Mouse (Mus musculus): Measurements from ENCODE around the gene Spry2. TPM values are rescaled to one million over a fixed set of nuclear protein-coding genes. Genes with fewer than 3 reads are reported as not detected.

Spry2 gene
- polyA plus RNA-seq (2016; fragmentation: Nextera tagmentation; extraction: Ambion mirVana): 61.0 and 80.3 TPM in 2 replicates

- peak within 1 kb of the TSS; percentile 86 for H3K4me3 ChIP-seq (replicated peaks)
These were observed at the start of gene Spry2 for GRCm38 (mm10) chr14:105896791-105897568. TSS of gene Spry2 (minus strand) at chr14:105896819.

GRCm38 (mm10) chr14:105941353-105941752 is 44.7 kb upstream of the Spry2 start:
- Histone ChIP-seq H3K4me2 (no peak overlapping the region), H3K9me3 (no peaks in the 10 kb centered on the region), H3K9ac (replicated peaks) (no peak overlapping the region), H3K27me3 (no peaks in the 10 kb centered on the region), H3K4me3 (replicated peaks) (no peak overlapping the region), H3K4me1 (replicated peaks) (no peaks in the 10 kb centered on the region), H3K36me3 (no peaks in the 10 kb centered on the region), H3K27ac (no peak overlapping the region)
- no peak for ATAC-seq (ENCODE audit: insufficient number of reproducible peaks, insufficient read depth, low FRiP score, low TSS enrichment, low read depth)
- WGBS: 85% methylated on average over 9 of the region's 9 CpGs

More at GRCm38 (mm10) chr14:105896791-105897568, at the start of gene Spry2:
- Histone ChIP-seq H3K9me3 (no peaks in the 10 kb centered on the region), H3K36me3 (peaks cover 12% of the 10 kb centered on the region), H3K27me3 (no peaks in the 10 kb centered on the region), H3K4me2 (peak within 1 kb of the TSS; percentile 89), H3K27ac (peak within 1 kb of the TSS; percentile 99), H3K4me1 (replicated peaks) (peaks cover 21% of the 10 kb centered on the region), H3K9ac (replicated peaks) (peak within 1 kb of the TSS; percentile 99)
- WGBS: under 1% methylated on average over 61 of the region's 89 CpGs
- ATAC-seq (ENCODE audit: insufficient number of reproducible peaks, insufficient read depth, low FRiP score, low TSS enrichment, low read depth): peak; percentile 95

DNA sequence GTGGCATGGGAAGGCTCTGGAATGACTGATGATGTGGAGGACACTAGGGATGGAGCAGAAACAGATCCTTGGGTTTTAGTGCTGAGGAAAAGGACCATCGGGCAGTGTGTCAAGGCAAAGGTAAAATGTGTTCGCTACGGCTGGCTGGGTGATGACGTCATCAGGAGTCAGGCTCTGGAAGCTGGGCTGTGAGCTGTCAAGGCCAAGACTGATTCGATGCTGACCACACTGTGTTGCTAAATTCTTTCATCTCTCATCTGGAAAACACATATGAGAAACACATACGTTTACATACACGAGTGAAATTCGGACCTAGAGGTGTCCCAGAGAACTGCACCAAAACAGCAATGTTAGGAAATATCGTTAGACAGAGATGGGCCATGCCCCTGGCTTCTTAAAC is 30.1 kb upstream of the Spry2 start:
- Histone ChIP-seq H3K36me3 (no peaks in the 10 kb centered on the region), H3K9me3 (no peaks in the 10 kb centered on the region), H3K9ac (replicated peaks) (no peak overlapping the region), H3K4me3 (replicated peaks) (no peak overlapping the region), H3K27me3 (no peaks in the 10 kb centered on the region), H3K4me1 (replicated peaks) (no peaks in the 10 kb centered on the region; the same call in none of the 2 replicates), H3K4me2 (no peak overlapping the region), H3K27ac (no peak overlapping the region)
- ATAC-seq (ENCODE audit: insufficient number of reproducible peaks, insufficient read depth, low FRiP score, low TSS enrichment, low read depth): no peak
- WGBS: 80% methylated on average over 9 of the region's 9 CpGs

- H3K27ac ChIP-seq: no peak overlapping the region
- ATAC-seq (ENCODE audit: insufficient number of reproducible peaks, insufficient read depth, low FRiP score, low TSS enrichment, low read depth): peak; percentile 21; the same call in 1 of the 2 replicates
- no peak overlapping the region for H3K4me2 ChIP-seq
- WGBS: 70% methylated on average over 2 of the region's 2 CpGs
- no peaks in the 10 kb centered on the region for H3K36me3 ChIP-seq
- no peak overlapping the region for H3K9ac ChIP-seq (replicated peaks)
- no peaks in the 10 kb centered on the region for H3K27me3 ChIP-seq
- no peak overlapping the region for H3K4me3 ChIP-seq (replicated peaks)
- peaks cover 10% of the 10 kb centered on the region for H3K4me1 ChIP-seq (replicated peaks)
- no peaks in the 10 kb centered on the region for H3K9me3 ChIP-seq
These were observed 28.7 kb upstream of the Spry2 start for GRCm38 (mm10) chr14:105925305-105925704.

- H3K27ac ChIP-seq: no peak overlapping the region
- no peaks in the 10 kb centered on the region for H3K9me3 ChIP-seq
- ATAC-seq (ENCODE audit: insufficient number of reproducible peaks, insufficient read depth, low FRiP score, low TSS enrichment, low read depth): no peak
- H3K4me1 ChIP-seq (replicated peaks): peaks cover 12% of the 10 kb centered on the region
- WGBS: 57% methylated on average over 1 of the region's 1 CpGs
- H3K9ac ChIP-seq (replicated peaks): no peak overlapping the region
- no peaks in the 10 kb centered on the region for H3K36me3 ChIP-seq
- H3K27me3 ChIP-seq: no peaks in the 10 kb centered on the region
- H3K4me3 ChIP-seq (replicated peaks): no peak overlapping the region
- H3K4me2 ChIP-seq: no peak overlapping the region
These were observed 28.1 kb upstream of the Spry2 start for GRCm38 (mm10) chr14:105924712-105925111.

DNA sequence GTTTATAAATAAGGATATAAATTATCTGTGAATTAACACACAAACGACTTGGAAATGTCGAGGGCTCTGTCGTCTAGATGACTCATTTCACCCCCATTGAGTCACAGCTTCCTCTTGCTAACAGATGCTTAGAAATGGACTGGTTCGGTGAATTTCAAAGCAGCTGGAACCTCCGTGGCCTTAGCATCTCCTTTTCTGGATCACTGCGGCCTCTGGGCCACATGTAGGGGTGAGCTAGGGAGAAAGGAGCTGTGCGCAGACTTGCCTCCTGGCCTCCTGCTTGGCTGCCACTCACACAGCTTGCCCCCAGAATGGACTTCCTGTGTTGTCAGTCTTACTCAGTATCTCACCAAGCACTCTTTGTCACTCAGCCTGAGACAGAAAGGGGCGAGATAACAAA is 26.3 kb upstream of the Spry2 start:
- Histone ChIP-seq H3K9me3 (no peaks in the 10 kb centered on the region), H3K27ac (no peak overlapping the region)
- ATAC-seq (ENCODE audit: insufficient number of reproducible peaks, insufficient read depth, low FRiP score, low TSS enrichment, low read depth): no peak

DNA sequence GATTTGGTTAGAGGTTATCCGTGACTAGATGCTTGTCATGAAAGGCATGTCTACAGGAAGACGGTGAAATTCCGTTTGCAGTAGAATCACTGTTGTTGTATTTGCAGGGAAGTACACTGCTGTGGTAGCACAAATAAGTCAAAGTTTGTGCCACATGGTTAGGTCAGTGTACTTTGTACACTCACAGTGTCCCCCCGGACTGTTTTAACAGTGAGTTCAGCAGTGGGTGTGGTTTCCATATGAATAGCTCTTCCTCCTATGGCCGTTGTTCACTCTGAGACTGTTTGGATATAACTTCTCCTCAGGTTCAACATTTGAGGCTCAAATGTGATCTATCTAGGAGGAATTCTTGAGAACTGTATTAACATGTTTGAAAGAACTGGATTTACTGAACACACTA is 25.8 kb upstream of the Spry2 start:
- Histone ChIP-seq H3K36me3 (no peaks in the 10 kb centered on the region), H3K27me3 (no peaks in the 10 kb centered on the region), H3K9me3 (no peaks in the 10 kb centered on the region), H3K9ac (replicated peaks) (no peak overlapping the region), H3K27ac (no peak overlapping the region), H3K4me2 (no peak overlapping the region), H3K4me1 (replicated peaks) (peaks cover 12% of the 10 kb centered on the region), H3K4me3 (replicated peaks) (no peak overlapping the region)
- 46% methylated on average over 5 of the region's 5 CpGs for WGBS
- peak; percentile 29; the same call in 1 of the 2 replicates for ATAC-seq (ENCODE audit: insufficient number of reproducible peaks, insufficient read depth, low FRiP score, low TSS enrichment, low read depth)

More for the DNA sequence above, 26.3 kb upstream of the Spry2 start:
- Histone ChIP-seq H3K4me2 (no peak overlapping the region), H3K4me1 (replicated peaks) (peaks cover 12% of the 10 kb centered on the region), H3K36me3 (no peaks in the 10 kb centered on the region), H3K9ac (replicated peaks) (no peak overlapping the region), H3K4me3 (replicated peaks) (no peak overlapping the region), H3K27me3 (no peaks in the 10 kb centered on the region)
- 20% methylated on average over 8 of the region's 8 CpGs for WGBS

GRCm38 (mm10) chr14:105921217-105921695 is 24.6 kb upstream of the Spry2 start:
- peak overlapping the region; percentile 78 for H3K27ac ChIP-seq
- no peaks in the 10 kb centered on the region for H3K36me3 ChIP-seq
- no peaks in the 10 kb centered on the region for H3K27me3 ChIP-seq
- no peaks in the 10 kb centered on the region for H3K9me3 ChIP-seq
- peak overlapping the region; percentile 50 for H3K4me2 ChIP-seq
- ATAC-seq (ENCODE audit: insufficient number of reproducible peaks, insufficient read depth, low FRiP score, low TSS enrichment, low read depth): no peak
- no peak overlapping the region for H3K9ac ChIP-seq (replicated peaks)
- peaks cover 12% of the 10 kb centered on the region for H3K4me1 ChIP-seq (replicated peaks)
- WGBS: 4% methylated on average over 8 of the region's 8 CpGs
- H3K4me3 ChIP-seq (replicated peaks): peak overlapping the region; percentile 23; the same call in 1 of the 2 replicates

- Histone ChIP-seq H3K27me3 (no peaks in the 10 kb centered on the region), H3K9me3 (no peaks in the 10 kb centered on the region), H3K36me3 (no peaks in the 10 kb centered on the region), H3K9ac (replicated peaks) (0 out of 2 replicates have a peak overlapping the region, but pooled peaks have one; percentile 23), H3K4me3 (replicated peaks) (peak overlapping the region; percentile 23), H3K27ac (peak overlapping the region; percentile 78), H3K4me2 (peak overlapping the region; percentile 50), H3K4me1 (replicated peaks) (peaks cover 12% of the 10 kb centered on the region)
- ATAC-seq (ENCODE audit: insufficient number of reproducible peaks, insufficient read depth, low FRiP score, low TSS enrichment, low read depth): peak; percentile 71
- 4% methylated on average over 23 of the region's 23 CpGs for WGBS
These were observed 24.0 kb upstream of the Spry2 start for GRCm38 (mm10) chr14:105920395-105921216.

DNA sequence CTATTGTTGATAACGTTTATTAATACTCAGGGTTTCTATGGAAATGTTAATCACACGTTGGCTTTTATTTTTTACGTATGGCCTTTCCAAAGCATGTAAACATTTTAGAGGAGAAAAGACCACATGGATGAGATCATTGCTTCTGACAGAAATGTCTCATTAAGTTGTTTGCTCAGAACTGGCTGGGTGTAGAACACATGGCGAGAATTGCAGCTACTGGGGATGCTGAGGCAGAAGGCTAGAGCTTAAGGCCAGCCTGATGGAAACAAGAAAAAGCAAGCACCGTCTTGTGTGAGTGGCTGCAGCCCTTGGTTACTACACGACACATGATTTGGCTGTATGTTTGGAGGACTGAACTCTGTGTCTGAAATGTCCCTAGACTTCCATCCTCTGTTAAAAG is 10.6 kb upstream of the Spry2 start:
- no peaks in the 10 kb centered on the region for H3K27me3 ChIP-seq
- no peak overlapping the region for H3K4me3 ChIP-seq (replicated peaks)
- no peaks in the 10 kb centered on the region for H3K36me3 ChIP-seq
- no peaks in the 10 kb centered on the region for H3K9me3 ChIP-seq
- WGBS: 79% methylated on average over 6 of the region's 6 CpGs
- H3K4me1 ChIP-seq (replicated peaks): no peaks in the 10 kb centered on the region
- H3K4me2 ChIP-seq: no peak overlapping the region
- no peak overlapping the region for H3K9ac ChIP-seq (replicated peaks)
- ATAC-seq (ENCODE audit: insufficient number of reproducible peaks, insufficient read depth, low FRiP score, low TSS enrichment, low read depth): no peak
- no peak overlapping the region for H3K27ac ChIP-seq

DNA sequence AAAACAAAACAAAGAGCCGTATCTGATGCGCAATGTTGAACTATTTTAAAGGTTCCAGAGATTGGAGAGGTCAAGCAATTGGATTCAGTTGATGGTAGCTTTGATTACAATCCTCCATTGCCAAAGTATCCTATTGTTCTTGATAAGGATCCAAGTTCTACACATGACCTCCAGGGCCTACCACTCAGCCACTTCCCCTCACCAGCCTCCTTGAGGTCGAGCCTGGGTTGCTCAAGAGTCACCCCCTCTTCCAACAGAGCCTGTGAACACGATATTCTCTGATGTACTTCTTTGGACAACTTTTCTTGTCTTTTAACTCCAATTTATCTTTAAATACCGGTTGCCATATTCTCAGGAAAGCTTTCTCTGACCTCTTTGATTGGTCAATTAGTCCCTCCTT is 9.3 kb upstream of the Spry2 start:
- no peak for ATAC-seq (ENCODE audit: insufficient number of reproducible peaks, insufficient read depth, low FRiP score, low TSS enrichment, low read depth)
- Histone ChIP-seq H3K4me3 (replicated peaks) (no peak overlapping the region), H3K4me1 (replicated peaks) (no peaks in the 10 kb centered on the region), H3K9me3 (no peaks in the 10 kb centered on the region), H3K27ac (no peak overlapping the region), H3K9ac (replicated peaks) (no peak overlapping the region), H3K4me2 (no peak overlapping the region), H3K27me3 (no peaks in the 10 kb centered on the region), H3K36me3 (no peaks in the 10 kb centered on the region)
- WGBS: 92% methylated on average over 5 of the region's 5 CpGs
